Mouse (Mus musculus) cerebellum, adult 2 months (tissue): Measurements from ENCODE around the gene Nudt14.

Experiments used
- CTCF ChIP-seq: fragments of 200-500 bp; IDR thresholded peaks from 2 replicates; pipeline ENCODE4 v1.5.1; 2011; ENCODE audit warnings: low read depth, mild to moderate bottlenecking, control low read depth, low read length, moderate library complexity, borderline replicate concordance; ENCODE audit not compliant: insufficient read depth
- POLR2A ChIP-seq: fragments of 200-500 bp; IDR thresholded peaks from 2 replicates; pipeline ENCODE4 v1.6.1; 2011; ENCODE audit warnings: low read length, control low read depth, borderline replicate concordance; ENCODE audit not compliant: insufficient read depth

DNA sequence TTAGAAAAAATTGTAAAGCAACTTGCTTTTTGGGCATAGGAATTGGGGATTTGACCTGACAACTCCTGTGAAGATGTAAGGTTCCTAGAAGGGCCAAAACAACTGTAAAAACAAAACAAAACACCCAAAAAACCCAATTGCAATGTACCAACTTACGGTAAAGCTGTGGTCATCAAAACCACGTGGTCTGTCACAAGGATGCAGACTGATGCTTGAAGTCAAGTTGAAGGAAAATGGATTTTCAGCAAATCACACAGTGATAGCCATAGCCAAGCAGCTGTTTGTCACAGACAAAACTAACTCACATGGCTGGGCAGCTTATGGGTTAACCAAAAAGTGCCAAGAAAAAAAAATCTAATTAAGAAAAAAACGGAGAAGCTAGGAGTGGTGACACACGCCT is 43.0 kb downstream of the Nudt14 start:
- no peak for TF ChIP-seq CTCF
- no peak for TF ChIP-seq POLR2A
